Mouse (Mus musculus) forebrain, embryonic 15.5 days (tissue): ENCODE measurements at regions not wholly inside any gene's neighbourhood (a gene's known extent, or its start where the extent isn't known, plus 50 kb on each side); places are given as distances from the start of the nearest gene placed in this dataset.

Experiments used
- ATAC-seq: fragments of 200-750 bp; cut with Nextera tagmentation; replicated peaks from 2 replicates; pipeline ENCODE4 v1.8.0; 2017; ENCODE audit warnings: mild to moderate bottlenecking, moderate TSS enrichment, moderate library complexity
- H3K27ac ChIP-seq: fragments of 300-500 bp; sonication (generic); replicated peaks from 2 replicates; pipeline ENCODE4 v1.5.1; 2015; ENCODE audit warnings: mild to moderate bottlenecking, inconsistent platforms
- H3K27me3 ChIP-seq: fragments of 300-500 bp; sonication (generic); 2 replicates; pipeline ENCODE4 v1.6.1; 2015; ENCODE audit warnings: inconsistent platforms
- H3K36me3 ChIP-seq: fragments of 300-500 bp; sonication (generic); 2 replicates; pipeline ENCODE4 v1.6.1; 2015; ENCODE audit warnings: mild to moderate bottlenecking, inconsistent platforms
- H3K4me1 ChIP-seq: fragments of 300-500 bp; sonication (generic); 2 replicates; pipeline ENCODE4 v1.6.1; 2015; ENCODE audit warnings: inconsistent platforms
- H3K4me2 ChIP-seq: fragments of 300-500 bp; sonication (generic); replicated peaks from 2 replicates; pipeline ENCODE4 v1.6.1; 2015; ENCODE audit warnings: mild to moderate bottlenecking, inconsistent platforms
- H3K4me3 ChIP-seq: fragments of 300-500 bp; sonication (generic); 2 replicates; pipeline ENCODE4 v1.5.1; 2015; ENCODE audit warnings: mild to moderate bottlenecking, inconsistent platforms
- H3K9ac ChIP-seq: fragments of 300-500 bp; sonication (generic); replicated peaks from 2 replicates; pipeline ENCODE4 v1.6.1; 2015; ENCODE audit warnings: mild to moderate bottlenecking, inconsistent platforms
- H3K9me3 ChIP-seq: fragments of 300-500 bp; sonication (generic); 2 replicates; pipeline ENCODE4 v1.6.1; 2016; ENCODE audit warnings: inconsistent platforms
- WGBS: fragments of 180-500 bp; shearing (Covaris S2); methylation state at CpG from one replicate; pipeline ENCODE4 v1.1.7; 2015; ENCODE audit warnings: mixed read lengths; 5-methylcytosine and 5-hydroxymethylcytosine counted together

- no peak overlapping the region for H3K27ac ChIP-seq
- no peaks in the 10 kb centered on the region for H3K9me3 ChIP-seq
- WGBS = 78% methylated on average over 6 of the region's 6 CpGs
- no peak overlapping the region for H3K4me3 ChIP-seq
- ATAC-seq = no peak
- H3K4me2 ChIP-seq = no peak overlapping the region
- H3K27me3 ChIP-seq = no peaks in the 10 kb centered on the region
- H3K36me3 ChIP-seq = no peaks in the 10 kb centered on the region
- H3K9ac ChIP-seq = no peak overlapping the region
- no peaks in the 10 kb centered on the region for H3K4me1 ChIP-seq
Measured at GRCm38 (mm10) chr14:78438064-78438677, 98.4 kb downstream of the Akap11 start.

DNA sequence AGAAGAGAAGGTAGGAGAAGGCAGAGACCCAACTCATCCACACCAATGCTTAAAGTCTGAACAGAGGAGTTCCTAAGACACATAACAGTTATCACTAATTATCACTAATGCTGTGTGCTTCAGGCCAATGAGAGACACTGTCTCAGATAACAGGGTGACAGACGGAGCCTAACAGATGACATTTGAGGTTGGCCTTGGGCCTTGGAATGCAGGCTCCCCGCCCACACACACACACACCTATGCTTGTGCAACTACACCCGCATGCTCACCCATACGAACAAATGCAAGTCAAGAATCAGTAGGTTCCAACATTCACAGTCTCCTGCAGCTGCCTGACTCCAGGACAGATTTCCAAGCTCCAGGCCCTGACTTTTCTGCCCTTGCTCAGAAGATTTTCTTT, 100.0 kb downstream of the Akap11 start:
- H3K4me3 ChIP-seq = no peak overlapping the region
- no peak overlapping the region for H3K4me2 ChIP-seq
- no peaks in the 10 kb centered on the region for H3K36me3 ChIP-seq
- no peaks in the 10 kb centered on the region for H3K27me3 ChIP-seq
- no peak overlapping the region for H3K27ac ChIP-seq
- 87% methylated on average over 4 of the region's 4 CpGs for WGBS
- no peak overlapping the region for H3K9ac ChIP-seq
- H3K4me1 ChIP-seq = no peaks in the 10 kb centered on the region
- ATAC-seq = no peak
- H3K9me3 ChIP-seq = no peaks in the 10 kb centered on the region

- no peak for ATAC-seq
- Histone ChIP-seq H3K4me3 (no peak overlapping the region), H3K27ac (no peak overlapping the region), H3K36me3 (no peaks in the 10 kb centered on the region), H3K4me2 (no peak overlapping the region), H3K27me3 (no peaks in the 10 kb centered on the region), H3K9me3 (no peaks in the 10 kb centered on the region), H3K4me1 (no peaks in the 10 kb centered on the region), H3K9ac (no peak overlapping the region)
- WGBS = 98% methylated on average over 4 of the region's 4 CpGs
Measured at GRCm38 (mm10) chr14:78435982-78436381, 100.6 kb downstream of the Akap11 start.

DNA sequence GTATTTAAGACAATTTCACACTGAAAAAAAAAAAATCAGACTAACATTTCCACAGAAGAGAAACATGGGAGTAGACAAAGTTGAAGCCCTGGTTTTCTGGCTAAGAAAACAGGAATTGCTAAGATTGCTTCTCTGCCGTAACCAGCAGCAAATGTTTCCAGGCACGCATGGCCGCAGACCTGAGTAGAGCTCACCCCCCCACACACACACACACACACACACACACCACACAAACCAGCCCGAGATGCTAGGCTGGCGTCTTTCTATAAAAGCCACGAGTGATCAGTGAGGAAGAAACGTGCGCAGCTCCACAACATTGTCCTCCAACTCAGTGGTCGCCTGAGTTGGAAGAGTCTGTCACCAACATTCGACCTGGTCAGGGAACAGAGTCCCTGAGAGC, 101.0 kb downstream of the Akap11 start:
- H3K4me1 ChIP-seq = no peaks in the 10 kb centered on the region
- H3K9ac ChIP-seq = no peak overlapping the region
- H3K4me3 ChIP-seq = no peak overlapping the region
- no peaks in the 10 kb centered on the region for H3K36me3 ChIP-seq
- no peak overlapping the region for H3K4me2 ChIP-seq
- no peak overlapping the region for H3K27ac ChIP-seq
- ATAC-seq = no peak
- no peaks in the 10 kb centered on the region for H3K9me3 ChIP-seq
- no peaks in the 10 kb centered on the region for H3K27me3 ChIP-seq
- WGBS = 92% methylated on average over 10 of the region's 10 CpGs

GRCm38 (mm10) chr14:78434753-78435152, 101.9 kb downstream of the Akap11 start:
- ATAC-seq = no peak
- H3K4me1 ChIP-seq = no peaks in the 10 kb centered on the region
- no peaks in the 10 kb centered on the region for H3K27me3 ChIP-seq
- no peak overlapping the region for H3K9ac ChIP-seq
- WGBS = 88% methylated on average over 9 of the region's 9 CpGs
- no peak overlapping the region for H3K27ac ChIP-seq
- no peak overlapping the region for H3K4me2 ChIP-seq
- H3K4me3 ChIP-seq = no peak overlapping the region
- no peaks in the 10 kb centered on the region for H3K9me3 ChIP-seq
- H3K36me3 ChIP-seq = no peaks in the 10 kb centered on the region

DNA sequence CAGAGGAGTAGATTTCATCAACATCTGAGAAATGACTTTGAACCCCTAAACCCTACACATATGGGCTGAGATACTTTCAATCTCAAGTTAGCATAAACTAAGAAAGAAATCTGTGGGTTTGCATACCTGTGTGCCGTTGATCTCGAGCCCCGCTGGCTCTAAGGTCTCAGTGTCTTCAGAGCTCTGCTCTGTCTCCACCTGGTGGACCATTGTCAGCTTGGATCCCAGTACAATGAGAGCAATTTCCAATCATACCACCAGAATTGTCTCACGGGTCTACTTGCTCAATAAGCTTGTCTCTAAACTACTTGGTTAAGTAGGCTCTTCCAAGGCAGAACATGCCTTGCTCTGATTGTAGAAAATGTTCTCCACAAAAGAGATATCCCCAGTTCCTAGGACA, 102.5 kb downstream of the Akap11 start:
- no peaks in the 10 kb centered on the region for H3K4me1 ChIP-seq
- no peaks in the 10 kb centered on the region for H3K9me3 ChIP-seq
- ATAC-seq = no peak
- no peak overlapping the region for H3K4me2 ChIP-seq
- no peak overlapping the region for H3K9ac ChIP-seq
- no peaks in the 10 kb centered on the region for H3K27me3 ChIP-seq
- no peak overlapping the region for H3K4me3 ChIP-seq
- 91% methylated on average over 4 of the region's 4 CpGs for WGBS
- no peak overlapping the region for H3K27ac ChIP-seq
- no peaks in the 10 kb centered on the region for H3K36me3 ChIP-seq

DNA sequence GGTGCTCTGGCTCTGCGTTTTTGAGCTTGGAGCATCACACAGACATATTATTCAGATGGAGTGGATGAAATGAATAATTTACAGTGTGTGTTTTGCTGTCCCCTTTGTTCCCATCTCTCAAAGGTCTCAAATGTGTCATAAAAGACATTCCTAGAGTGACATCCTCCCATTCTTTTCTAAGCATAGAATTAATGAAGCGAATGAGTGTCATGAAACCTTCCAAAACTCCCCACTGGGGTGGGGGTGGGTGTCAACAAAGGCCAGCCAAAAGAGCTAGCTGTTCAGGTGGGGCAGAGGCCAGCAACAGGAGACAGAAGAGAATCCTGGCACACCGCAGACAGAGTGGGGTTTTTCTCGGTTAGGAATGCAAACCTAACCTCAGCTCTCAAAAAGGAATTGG, 104.1 kb downstream of the Akap11 start:
- 56% methylated on average over 4 of the region's 4 CpGs for WGBS
- Histone ChIP-seq H3K4me1 (no peaks in the 10 kb centered on the region), H3K4me3 (no peak overlapping the region), H3K9ac (no peak overlapping the region), H3K27ac (no peak overlapping the region), H3K36me3 (no peaks in the 10 kb centered on the region), H3K4me2 (no peak overlapping the region), H3K9me3 (no peaks in the 10 kb centered on the region), H3K27me3 (no peaks in the 10 kb centered on the region)
- no peak for ATAC-seq

GRCm38 (mm10) chr14:78431931-78432330, 104.7 kb downstream of the Akap11 start:
- H3K9ac ChIP-seq = no peak overlapping the region
- no peak overlapping the region for H3K4me2 ChIP-seq
- H3K36me3 ChIP-seq = no peaks in the 10 kb centered on the region
- H3K4me1 ChIP-seq = no peaks in the 10 kb centered on the region
- H3K27me3 ChIP-seq = no peaks in the 10 kb centered on the region
- ATAC-seq = no peak
- H3K4me3 ChIP-seq = no peak overlapping the region
- WGBS = 83% methylated on average over 5 of the region's 5 CpGs
- no peak overlapping the region for H3K27ac ChIP-seq
- H3K9me3 ChIP-seq = no peaks in the 10 kb centered on the region

DNA sequence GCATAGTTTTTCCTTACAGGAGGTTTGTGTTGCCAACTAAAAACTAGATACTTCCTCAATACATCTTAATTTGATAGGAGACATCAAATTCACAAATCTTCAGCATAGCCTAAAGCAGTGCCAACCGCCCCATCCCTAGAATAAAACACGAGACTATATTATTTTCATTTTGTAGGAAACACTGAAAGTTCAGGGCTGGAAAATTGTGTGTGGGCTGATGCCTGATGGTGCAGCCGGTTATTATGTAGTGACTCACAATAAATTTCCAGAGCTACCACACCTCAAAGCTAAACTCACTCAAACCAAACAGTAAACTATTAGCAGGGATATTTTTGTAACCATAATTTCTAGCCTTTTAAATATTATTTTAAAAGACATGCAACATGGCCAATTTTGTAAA, 105.2 kb downstream of the Akap11 start:
- Histone ChIP-seq H3K27ac (no peak overlapping the region), H3K4me3 (no peak overlapping the region), H3K4me1 (no peaks in the 10 kb centered on the region), H3K36me3 (no peaks in the 10 kb centered on the region), H3K9me3 (no peaks in the 10 kb centered on the region), H3K4me2 (no peak overlapping the region), H3K27me3 (no peaks in the 10 kb centered on the region), H3K9ac (no peak overlapping the region)
- no peak for ATAC-seq
- 91% methylated on average over 3 of the region's 3 CpGs for WGBS

GRCm38 (mm10) chr14:78428233-78429019, 108.2 kb downstream of the Akap11 start:
- Histone ChIP-seq H3K4me3 (no peak overlapping the region), H3K9me3 (no peaks in the 10 kb centered on the region), H3K36me3 (no peaks in the 10 kb centered on the region), H3K4me2 (no peak overlapping the region), H3K9ac (no peak overlapping the region), H3K27ac (no peak overlapping the region), H3K4me1 (no peaks in the 10 kb centered on the region), H3K27me3 (no peaks in the 10 kb centered on the region)
- 68% methylated on average over 10 of the region's 10 CpGs for WGBS
- no peak for ATAC-seq

DNA sequence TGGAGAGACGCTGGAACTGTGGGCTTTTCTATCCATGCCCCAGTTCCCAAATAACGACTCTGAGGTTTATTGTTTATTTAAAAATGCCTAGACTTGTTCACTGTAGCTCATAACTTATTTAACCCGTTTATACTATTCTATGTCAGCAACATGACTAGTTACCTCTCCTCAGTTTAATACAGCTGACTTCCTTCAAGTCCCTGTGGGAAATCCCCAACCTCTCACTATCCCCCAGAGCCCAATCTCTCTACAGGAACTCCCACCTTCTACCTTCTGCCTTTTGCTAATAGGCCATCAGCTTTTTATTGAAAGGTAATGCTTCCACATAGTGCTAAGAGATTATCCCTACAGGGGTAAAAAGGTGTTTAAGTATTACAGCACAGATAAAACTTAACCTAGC, 109.5 kb downstream of the Akap11 start:
- Histone ChIP-seq H3K4me1 (no peaks in the 10 kb centered on the region), H3K4me2 (no peak overlapping the region), H3K27ac (no peak overlapping the region), H3K4me3 (no peak overlapping the region), H3K9me3 (no peaks in the 10 kb centered on the region), H3K27me3 (no peaks in the 10 kb centered on the region), H3K36me3 (no peaks in the 10 kb centered on the region), H3K9ac (no peak overlapping the region)
- ATAC-seq = no peak
- WGBS = 82% methylated on average over 3 of the region's 3 CpGs

DNA sequence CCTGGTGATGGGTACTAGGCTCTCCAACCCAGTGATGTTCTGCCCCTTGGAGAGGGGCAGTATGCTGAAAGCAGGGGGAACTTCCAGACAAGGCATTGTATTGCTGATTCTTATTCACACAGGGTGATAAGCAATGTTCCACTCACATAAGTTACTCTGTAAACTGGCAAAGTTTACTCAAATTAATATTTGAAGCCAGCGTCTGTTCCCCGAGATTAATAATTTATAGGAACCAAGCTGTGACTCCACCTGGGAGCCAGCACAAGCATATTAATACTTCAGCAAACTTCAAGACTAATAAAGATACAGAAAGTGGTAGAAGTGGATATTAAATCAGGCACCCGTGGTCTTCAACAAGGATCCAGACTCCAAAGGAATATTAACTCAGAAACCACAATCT, 114.0 kb downstream of the Akap11 start:
- Histone ChIP-seq H3K4me3 (no peak overlapping the region), H3K36me3 (no peaks in the 10 kb centered on the region), H3K4me1 (no peaks in the 10 kb centered on the region), H3K27me3 (no peaks in the 10 kb centered on the region), H3K9ac (no peak overlapping the region), H3K27ac (no peak overlapping the region), H3K9me3 (no peaks in the 10 kb centered on the region), H3K4me2 (no peak overlapping the region)
- 92% methylated on average over 3 of the region's 3 CpGs for WGBS
- no peak for ATAC-seq

GRCm38 (mm10) chr14:78420966-78421365, 113.1 kb upstream of the Tnfsf11 start:
- Histone ChIP-seq H3K36me3 (no peaks in the 10 kb centered on the region), H3K4me3 (no peak overlapping the region), H3K27ac (no peak overlapping the region), H3K9ac (no peak overlapping the region), H3K4me2 (no peak overlapping the region), H3K9me3 (no peaks in the 10 kb centered on the region), H3K27me3 (no peaks in the 10 kb centered on the region), H3K4me1 (no peaks in the 10 kb centered on the region)
- ATAC-seq = no peak
- WGBS = 22% methylated on average over 2 of the region's 2 CpGs
